Mouse (Mus musculus) forebrain, postnatal 0 days (tissue): ENCODE data around the gene Gm48552. TPM values are rescaled to one million over a fixed set of nuclear protein-coding genes. Genes with fewer than 3 reads are reported as not detected.

ENCODE experiments used
- ATAC-seq: fragments of 200-750 bp; cut with Nextera tagmentation; 2 replicates; pipeline ENCODE4 v1.8.0; 2017; ENCODE audit warnings: mild to moderate bottlenecking, moderate library complexity
- DNase-seq: peaks from one replicate; pipeline ENCODE4 v3.0.0-alpha.2; 2015
- H3K27ac ChIP-seq: fragments of 300-500 bp; sonication (generic); 2 replicates; pipeline ENCODE4 v1.5.1; 2014; ENCODE audit warnings: low read depth, mild to moderate bottlenecking, antibody characterized with exemption, low read length, moderate library complexity, mixed read lengths
- H3K27me3 ChIP-seq: fragments of 300-500 bp; sonication (generic); 2 replicates; pipeline ENCODE4 v1.6.1; 2014; ENCODE audit warnings: mild to moderate bottlenecking, low read length, mixed read lengths; ENCODE audit not compliant: insufficient read depth
- H3K36me3 ChIP-seq: fragments of 300-500 bp; sonication (generic); 2 replicates; pipeline ENCODE4 v1.6.1; 2014; ENCODE audit warnings: mild to moderate bottlenecking, moderate library complexity; ENCODE audit not compliant: insufficient read depth
- H3K4me1 ChIP-seq: fragments of 300-500 bp; sonication (generic); 2 replicates; pipeline ENCODE4 v1.6.1; 2014; ENCODE audit warnings: antibody characterized with exemption; ENCODE audit not compliant: insufficient read depth
- H3K4me2 ChIP-seq: fragments of 300-500 bp; sonication (generic); 2 replicates; pipeline ENCODE4 v1.6.1; 2014; ENCODE audit warnings: low read depth, mild to moderate bottlenecking, moderate library complexity
- H3K4me3 ChIP-seq: fragments of 300-500 bp; sonication (generic); 2 replicates; pipeline ENCODE4 v1.5.1; 2014; ENCODE audit warnings: low read depth, low read length, mixed read lengths
- H3K9ac ChIP-seq: fragments of 300-500 bp; sonication (generic); 2 replicates; pipeline ENCODE4 v1.6.1; 2014; ENCODE audit warnings: mild to moderate bottlenecking
- H3K9me3 ChIP-seq: fragments of 300-500 bp; sonication (generic); 2 replicates; pipeline ENCODE4 v1.6.1; 2016; ENCODE audit warnings: low read length
- CTCF ChIP-seq: sonication (generic); IDR thresholded peaks from 2 replicates; pipeline ENCODE4 v1.5.1; 2016; ENCODE audit warnings: antibody characterized with exemption, control low read depth, low read depth
- WGBS: fragments of 180-500 bp; shearing (Covaris S2); extraction: QIAGEN DNeasy Blood & Tissue Kit; methylation state at CpG from one replicate; pipeline ENCODE4 v1.1.7; 2014; 5-methylcytosine and 5-hydroxymethylcytosine counted together
- microRNA-seq, 2 experiments: library from miRNA; unstranded; fragments of <30 nt; microRNA quantifications; one replicate each; pipeline ENCODE4; 2016
- polyA plus RNA-seq: library from polyadenylated mRNA; unstranded; fragments of >200 nt; fragmentation: Nextera tagmentation; extraction: Ambion mirVana; gene quantifications from 2 replicates; pipeline ENCODE4 v1.2.1, GENCODE M21; 2015
- total RNA-seq: library from RNA; depleted of rRNA; stranded (reverse); fragments of >200 nt; gene quantifications from 2 replicates; pipeline ENCODE4 v1.2.3, GENCODE M21; 2014; rRNA removed

The Gm48552 gene
- total and polyA plus RNA-seq, 2 experiments from 2014 or later: 3.7 to 16.6 TPM

DNA sequence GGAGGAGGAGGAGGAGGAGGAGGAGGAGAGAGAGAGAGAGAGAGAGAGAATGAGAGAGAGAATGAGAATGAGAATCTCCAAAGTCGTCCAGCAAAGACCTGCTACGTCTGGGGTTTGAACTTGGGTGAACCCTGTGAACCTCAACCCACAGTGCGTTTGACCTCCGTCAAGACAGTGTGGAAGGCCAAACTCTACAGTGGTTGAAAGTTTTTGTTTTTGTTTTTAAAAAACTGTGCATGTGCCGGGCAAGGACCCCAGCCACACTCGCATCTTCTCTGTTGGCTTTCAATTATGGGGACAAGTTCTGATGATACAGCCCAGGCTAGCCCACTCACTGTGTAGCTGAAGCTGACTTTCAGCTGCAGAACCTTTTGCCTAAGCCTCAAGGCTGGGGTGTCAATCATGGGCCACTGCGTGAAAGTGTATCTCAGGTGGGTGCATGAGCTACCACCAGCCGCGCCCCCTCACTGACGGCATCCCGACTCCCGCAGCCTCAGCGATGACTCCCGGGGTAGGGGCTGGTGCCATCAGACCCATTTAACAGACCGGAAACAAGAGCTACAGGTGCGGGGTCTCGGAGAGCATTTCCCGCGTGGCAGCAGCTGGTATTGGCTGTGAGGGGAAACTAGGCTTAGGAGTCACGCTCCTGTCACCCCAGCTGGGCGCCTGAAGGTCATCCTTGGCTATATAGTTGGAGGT lies 43.5 kb downstream of the Gm48552 start:
- ATAC-seq: peak; percentile 2
- Histone ChIP-seq H3K4me1 (peaks cover 12% of the 10 kb centered on the region; the same call in 1 of the 2 replicates), H3K9ac (0 out of 2 replicates have a peak overlapping the region, but pooled peaks have one; percentile 6), H3K27me3 (no peaks in the 10 kb centered on the region), H3K27ac (peak overlapping the region; percentile 10; the same call in 1 of the 2 replicates), H3K36me3 (no peaks in the 10 kb centered on the region), H3K4me3 (peak overlapping the region; percentile 18), H3K4me2 (peak overlapping the region; percentile 53), H3K9me3 (no peaks in the 10 kb centered on the region)
- peak; percentile 24; the same call in 1 of the 2 replicates for TF ChIP-seq CTCF
- DNase-seq: no peak
- WGBS: 62% methylated on average over 21 of the region's 21 CpGs

DNA sequence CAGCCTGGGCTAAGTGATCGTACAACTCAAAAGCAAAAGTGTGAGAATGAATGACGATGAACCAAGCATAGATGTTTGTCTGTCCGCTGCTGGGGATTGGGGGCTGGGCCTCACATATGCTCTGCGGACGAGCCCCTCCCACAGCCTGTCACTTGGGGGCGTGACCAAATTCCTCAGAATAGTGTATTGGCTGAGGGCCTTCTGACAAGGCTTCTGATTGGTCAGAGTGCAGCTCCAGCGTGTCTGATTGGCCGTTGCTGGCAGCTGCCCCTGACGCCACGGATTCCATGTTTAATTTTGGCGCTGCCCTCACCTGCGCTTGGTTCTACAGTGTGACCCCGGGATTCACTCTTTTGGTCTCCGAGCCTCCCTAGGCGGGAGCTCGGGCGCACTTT lies 44.1 kb downstream of the Gm48552 start:
- Histone ChIP-seq H3K9ac (0 out of 2 replicates have a peak overlapping the region, but pooled peaks have one; percentile 37), H3K27ac (no peak overlapping the region), H3K27me3 (no peaks in the 10 kb centered on the region), H3K9me3 (no peaks in the 10 kb centered on the region), H3K4me2 (peak overlapping the region; percentile 53), H3K36me3 (no peaks in the 10 kb centered on the region), H3K4me1 (peaks cover 12% of the 10 kb centered on the region; the same call in 1 of the 2 replicates), H3K4me3 (peak overlapping the region; percentile 21)
- TF ChIP-seq CTCF: peak; percentile 1; the same call in 1 of the 2 replicates
- ATAC-seq: peak; percentile 90
- peak; percentile 97 for DNase-seq
- 3% methylated on average over 17 of the region's 17 CpGs for WGBS

DNA sequence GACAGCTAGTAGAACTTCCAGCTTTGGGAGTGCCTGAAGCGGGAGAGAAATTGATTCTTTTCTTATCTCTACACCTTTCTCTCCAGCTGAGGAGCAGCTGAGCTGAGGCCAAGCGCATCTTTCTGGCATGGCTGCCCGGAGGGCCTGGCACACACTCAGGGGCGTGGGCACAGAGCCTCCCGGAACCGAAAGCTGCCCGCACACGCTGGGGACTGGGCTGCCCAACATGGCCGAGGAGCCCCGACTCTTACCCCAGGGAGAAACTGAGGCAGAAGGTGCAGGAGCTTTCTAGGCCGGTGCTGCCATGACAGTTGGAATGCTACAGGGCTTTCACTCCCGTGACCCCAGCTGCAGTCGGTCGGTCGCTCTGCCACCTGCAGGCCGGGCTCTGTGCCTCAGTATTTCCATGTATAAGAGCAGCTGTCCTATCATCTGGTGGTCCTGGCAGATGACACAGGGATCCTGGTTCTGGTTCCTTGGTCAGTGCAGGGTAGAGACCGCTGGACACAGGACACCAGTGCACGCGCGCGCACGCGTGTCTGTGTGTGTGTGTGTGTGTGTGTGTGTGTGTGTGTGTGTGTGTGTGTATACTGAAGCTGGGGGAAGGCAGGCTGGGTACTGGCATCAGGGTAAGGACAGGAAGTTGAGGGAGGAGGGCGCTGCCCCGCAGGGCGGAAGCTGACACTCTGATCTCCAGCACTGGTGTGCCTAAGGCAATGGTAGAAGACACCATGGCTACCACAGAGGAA lies 44.9 kb downstream of the Gm48552 start:
- Histone ChIP-seq H3K27me3 (no peaks in the 10 kb centered on the region), H3K27ac (no peak overlapping the region), H3K4me1 (peaks cover 12% of the 10 kb centered on the region; the same call in 1 of the 2 replicates), H3K9me3 (no peaks in the 10 kb centered on the region), H3K9ac (no peak overlapping the region), H3K4me2 (no peak overlapping the region), H3K4me3 (no peak overlapping the region), H3K36me3 (no peaks in the 10 kb centered on the region)
- TF ChIP-seq CTCF: no peak
- no peak for ATAC-seq
- no peak for DNase-seq
- 66% methylated on average over 26 of the region's 26 CpGs for WGBS

DNA sequence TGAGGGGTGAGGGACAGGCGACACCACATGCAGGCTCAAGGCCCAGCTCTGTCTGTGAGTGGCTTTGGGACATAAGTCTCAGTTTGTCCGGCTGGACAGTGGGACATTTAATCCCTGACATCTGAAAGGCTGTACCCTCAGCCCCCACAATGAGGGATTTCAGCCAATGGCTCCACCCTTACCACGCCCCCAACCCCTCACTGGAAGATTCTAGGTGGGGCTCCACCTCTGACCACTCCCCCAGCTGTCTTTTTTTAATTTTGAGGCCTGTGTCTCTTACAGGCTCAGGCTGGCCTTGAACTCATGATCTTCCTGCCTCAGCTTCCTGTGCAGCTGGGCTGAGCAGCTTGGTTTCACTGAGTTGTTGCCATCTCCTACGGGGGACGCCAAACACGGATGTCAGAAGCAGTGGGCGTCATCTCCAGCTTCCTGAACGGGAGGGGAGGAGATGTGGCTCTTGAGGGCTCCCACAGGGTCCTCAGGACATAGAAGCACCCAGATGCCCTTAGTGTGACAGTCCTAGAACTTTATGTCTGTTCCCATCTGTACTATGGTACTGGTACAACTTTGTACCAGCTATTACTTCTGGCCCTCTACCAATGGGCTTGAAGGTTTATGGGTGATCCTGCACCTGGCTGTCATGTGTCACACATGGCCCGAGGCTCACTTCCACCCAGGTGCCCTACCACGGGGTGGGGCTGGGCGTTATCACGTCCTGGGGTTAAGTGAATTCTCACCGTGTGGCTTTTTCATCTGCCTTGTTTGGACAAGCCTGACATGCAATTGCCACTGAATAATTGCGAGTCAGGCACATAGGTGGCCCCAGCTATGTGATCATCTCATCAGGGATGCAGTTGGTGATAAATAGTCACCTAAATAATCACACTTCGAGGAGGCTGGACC lies 45.8 kb downstream of the Gm48552 start:
- ATAC-seq (no peak), DNase-seq (no peak)
- no peak overlapping the region for H3K4me2 ChIP-seq
- no peaks in the 10 kb centered on the region for H3K9me3 ChIP-seq
- H3K4me1 ChIP-seq: peaks cover 12% of the 10 kb centered on the region; the same call in 1 of the 2 replicates
- H3K27me3 ChIP-seq: no peaks in the 10 kb centered on the region
- no peak overlapping the region for H3K9ac ChIP-seq
- no peak for TF ChIP-seq CTCF
- peak overlapping the region; percentile 4; the same call in 1 of the 2 replicates for H3K27ac ChIP-seq
- H3K4me3 ChIP-seq: no peak overlapping the region
- 59% methylated on average over 15 of the region's 15 CpGs for WGBS
- H3K36me3 ChIP-seq: no peaks in the 10 kb centered on the region

DNA sequence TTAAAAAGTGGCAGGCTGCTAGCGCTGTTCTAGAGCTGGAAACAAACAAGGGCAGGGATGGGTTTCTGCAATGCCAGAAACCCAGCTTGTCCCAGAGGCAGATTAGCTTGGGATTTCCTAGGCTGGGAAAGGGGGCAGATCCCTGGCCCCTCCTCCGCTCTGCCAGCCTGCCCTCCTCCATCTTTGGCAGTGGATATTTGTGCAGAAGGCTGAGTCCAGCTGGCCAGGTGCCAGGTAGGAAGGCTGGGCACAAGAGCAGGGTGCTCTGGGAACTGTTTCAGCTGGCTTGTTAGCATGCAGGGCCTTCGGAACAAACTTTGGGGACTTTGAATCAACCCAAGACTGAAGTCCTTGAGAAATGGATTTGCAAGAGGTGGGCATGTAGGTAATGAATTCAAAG lies 46.6 kb downstream of the Gm48552 start:
- WGBS: 34% methylated on average over 3 of the region's 3 CpGs
- Histone ChIP-seq H3K4me2 (no peak overlapping the region), H3K27ac (peak overlapping the region; percentile 21; the same call in 1 of the 2 replicates), H3K4me1 (peaks cover 12% of the 10 kb centered on the region; the same call in 1 of the 2 replicates), H3K9me3 (no peaks in the 10 kb centered on the region), H3K9ac (no peak overlapping the region), H3K36me3 (no peaks in the 10 kb centered on the region), H3K4me3 (no peak overlapping the region), H3K27me3 (no peaks in the 10 kb centered on the region)
- DNase-seq (peak; percentile 77), ATAC-seq (peak; percentile 26; the same call in 1 of the 2 replicates)
- TF ChIP-seq CTCF: no peak

Small RNAs within 50 kb of the gene (microRNA-seq; reads per million reads assigned to microRNA genes)
- gene Mir1191b: 0.39 to 0.98 reads per million in 2 experiments
- 0 to 1.2 reads per million in 2 experiments for gene Mir6913

Other genes starting within 250 kb of the Gm48552 start
Only the 30 nearest of the 34 such genes appear.
- 2,084 and 2,175 TPM in 2 replicates for gene Eef2, start 212.4 kb upstream of the Gm48552 start, total RNA-seq
- 466 and 485 TPM in 2 replicates for gene Eef2, start 212.4 kb upstream of the Gm48552 start, polyA plus RNA-seq
- 64.6 and 68.9 TPM in 2 replicates for gene Dapk3, start 206.0 kb upstream of the Gm48552 start, total RNA-seq
- 58.1 TPM in 2 replicates for gene Dapk3, start 206.0 kb upstream of the Gm48552 start, polyA plus RNA-seq
- gene 4930442H23Rik, start 205.2 kb upstream of the Gm48552 start, total RNA-seq: not detected in 2 replicates
- 0.11 and 0.24 TPM in 2 replicates for gene 4930442H23Rik, start 205.2 kb upstream of the Gm48552 start, polyA plus RNA-seq
- gene Nmrk2, start 187.0 kb upstream of the Gm48552 start, total RNA-seq: 0.08 TPM in 1 of 2 replicates, not detected in the other
- gene Nmrk2, start 187.0 kb upstream of the Gm48552 start, polyA plus RNA-seq: not detected in 2 replicates
- gene Atcay, start 158.2 kb upstream of the Gm48552 start, total RNA-seq: 163 and 170 TPM in 2 replicates
- gene Atcay, start 158.2 kb upstream of the Gm48552 start, polyA plus RNA-seq: 78.8 and 79.2 TPM in 2 replicates
- 51.0 and 52.1 TPM in 2 replicates for gene Zfr2, start 155.8 kb upstream of the Gm48552 start, total RNA-seq
- 13.0 and 18.7 TPM in 2 replicates for gene Zfr2, start 155.8 kb upstream of the Gm48552 start, polyA plus RNA-seq
- 87.3 and 113 TPM in 2 replicates for gene Matk, start 136.1 kb upstream of the Gm48552 start, total RNA-seq
- 66.4 and 79.4 TPM in 2 replicates for gene Matk, start 136.1 kb upstream of the Gm48552 start, polyA plus RNA-seq
- gene Mrpl54, start 122.1 kb upstream of the Gm48552 start, total RNA-seq: 90.2 and 94.9 TPM in 2 replicates
- gene Mrpl54, start 122.1 kb upstream of the Gm48552 start, polyA plus RNA-seq: 134 and 148 TPM in 2 replicates
- 43.3 and 44.6 TPM in 2 replicates for gene Apba3, start 122.0 kb upstream of the Gm48552 start, total RNA-seq
- 22.8 and 24.8 TPM in 2 replicates for gene Apba3, start 122.0 kb upstream of the Gm48552 start, polyA plus RNA-seq
- 6.3 and 8.5 TPM in 2 replicates for gene Tjp3, start 97.4 kb upstream of the Gm48552 start, total RNA-seq
- gene Tjp3, start 97.4 kb upstream of the Gm48552 start, polyA plus RNA-seq: 5.7 and 6.4 TPM in 2 replicates
- 189 and 229 TPM in 2 replicates for gene Pip5k1c, start 96.0 kb upstream of the Gm48552 start, total RNA-seq
- 110 and 130 TPM in 2 replicates for gene Pip5k1c, start 96.0 kb upstream of the Gm48552 start, polyA plus RNA-seq
- 24.2 and 43.4 TPM in 2 replicates for gene Cactin, start 67.9 kb upstream of the Gm48552 start, total RNA-seq
- 19.9 and 24.2 TPM in 2 replicates for gene Cactin, start 67.9 kb upstream of the Gm48552 start, polyA plus RNA-seq
- 2.4 and 3.9 TPM in 2 replicates for gene Tbxa2r, start 60.3 kb upstream of the Gm48552 start, total RNA-seq
- 3.3 and 3.4 TPM in 2 replicates for gene Tbxa2r, start 60.3 kb upstream of the Gm48552 start, polyA plus RNA-seq
- 0.15 TPM in 1 of 2 replicates, not detected in the other for gene Gipc3, start 45.7 kb upstream of the Gm48552 start, total RNA-seq
- gene Gipc3, start 45.7 kb upstream of the Gm48552 start, polyA plus RNA-seq: not detected in 2 replicates
- 15.1 and 21.6 TPM in 2 replicates for gene Hmg20b, start 38.5 kb upstream of the Gm48552 start, total RNA-seq
- gene Hmg20b, start 38.5 kb upstream of the Gm48552 start, polyA plus RNA-seq: 25.1 and 25.2 TPM in 2 replicates
- gene Mfsd12, start 31.5 kb upstream of the Gm48552 start, total RNA-seq: 19.8 and 23.4 TPM in 2 replicates
- gene Mfsd12, start 31.5 kb upstream of the Gm48552 start, polyA plus RNA-seq: 10.1 TPM in 2 replicates
- gene 4930404N11Rik, start 23.2 kb upstream of the Gm48552 start, total RNA-seq: not detected in 2 replicates
- gene 4930404N11Rik, start 23.2 kb upstream of the Gm48552 start, polyA plus RNA-seq: 0.16 and 0.20 TPM in 2 replicates
- 60.2 and 67.2 TPM in 2 replicates for gene Fzr1, start 10.5 kb upstream of the Gm48552 start, total RNA-seq
- gene Fzr1, start 10.5 kb upstream of the Gm48552 start, polyA plus RNA-seq: 128 and 132 TPM in 2 replicates
- gene Dohh, start 4.6 kb upstream of the Gm48552 start, total RNA-seq: 126 and 139 TPM in 2 replicates
- 111 and 125 TPM in 2 replicates for gene Dohh, start 4.6 kb upstream of the Gm48552 start, polyA plus RNA-seq
- 2.5 and 3.3 TPM in 2 replicates for gene Gm48551, start 4.5 kb upstream of the Gm48552 start, total RNA-seq
- gene Gm48551, start 4.5 kb upstream of the Gm48552 start, polyA plus RNA-seq: 5.0 and 7.3 TPM in 2 replicates
- 0.77 and 1.3 TPM in 2 replicates for gene Smim24, start 4.0 kb downstream of the Gm48552 start, total RNA-seq
- 1.7 TPM in 2 replicates for gene Smim24, start 4.0 kb downstream of the Gm48552 start, polyA plus RNA-seq
- gene Nfic, start 66.6 kb downstream of the Gm48552 start, total RNA-seq: 9.0 and 14.5 TPM in 2 replicates
- 14.8 and 23.1 TPM in 2 replicates for gene Nfic, start 66.6 kb downstream of the Gm48552 start, polyA plus RNA-seq
- 122 and 166 TPM in 2 replicates for gene Celf5, start 93.7 kb downstream of the Gm48552 start, total RNA-seq
- gene Celf5, start 93.7 kb downstream of the Gm48552 start, polyA plus RNA-seq: 59.9 and 71.3 TPM in 2 replicates
- gene Ncln, start 107.4 kb downstream of the Gm48552 start, total RNA-seq: 83.3 and 105 TPM in 2 replicates
- gene Ncln, start 107.4 kb downstream of the Gm48552 start, polyA plus RNA-seq: 57.1 and 65.0 TPM in 2 replicates
- 0.38 TPM in 1 of 2 replicates, not detected in the other for gene S1pr4, start 111.1 kb downstream of the Gm48552 start, total RNA-seq
- 0.31 and 0.39 TPM in 2 replicates for gene S1pr4, start 111.1 kb downstream of the Gm48552 start, polyA plus RNA-seq
- gene Gna15, start 135.2 kb downstream of the Gm48552 start, total RNA-seq: 1.3 and 1.5 TPM in 2 replicates
- gene Gna15, start 135.2 kb downstream of the Gm48552 start, polyA plus RNA-seq: 1.3 and 1.6 TPM in 2 replicates
- 110 and 114 TPM in 2 replicates for gene Gna11, start 156.2 kb downstream of the Gm48552 start, total RNA-seq
- 126 and 133 TPM in 2 replicates for gene Gna11, start 156.2 kb downstream of the Gm48552 start, polyA plus RNA-seq
- 450 and 455 TPM in 2 replicates for gene Aes, start 170.5 kb downstream of the Gm48552 start, total RNA-seq
- gene Aes, start 170.5 kb downstream of the Gm48552 start, polyA plus RNA-seq: 752 and 802 TPM in 2 replicates
- gene Tle2, start 185.6 kb downstream of the Gm48552 start, total RNA-seq: 20.5 and 25.6 TPM in 2 replicates
- 21.0 and 30.5 TPM in 2 replicates for gene Tle2, start 185.6 kb downstream of the Gm48552 start, polyA plus RNA-seq
- 8.7 and 14.1 TPM in 2 replicates for gene Tle6, start 212.1 kb downstream of the Gm48552 start, total RNA-seq
- gene Tle6, start 212.1 kb downstream of the Gm48552 start, polyA plus RNA-seq: 4.2 and 5.1 TPM in 2 replicates